ENCODE assay signal across 11 mouse cellular contexts in genomic region chr7:142025926-142026325, GRCm38 (mm10). TPM values are rescaled to one million over a fixed set of nuclear protein-coding genes. Genes with fewer than 3 reads are reported as not detected.
DNase-seq lines count a peak whose midpoint lies in the region; ATAC-seq lines count a peak whose summit lies in the region.
"Had no signal": no experiment of that assay in that cellular context is flagged by ENCODE, and none has a peak within 500 bp of the region (broad histone marks: within the 10 kb centered on the region; RNA-seq: fewer than 3 reads in every experiment).

No protein-coding gene starts in this region.

- no peak overlapping the region for H3K4me2 ChIP-seq in heart, embryonic 16.5 days (ENCODE audit: low read depth, low read length)
- H3K4me2 ChIP-seq in embryonic facial prominence, embryonic 14.5 days (ENCODE audit: low read depth, low read length), result no peak overlapping the region
- H3K4me2 ChIP-seq: neural tube, embryonic 12.5 days had no signal

- H3K4me3 ChIP-seq in heart, embryonic 16.5 days (ENCODE audit: low read length), result no peak overlapping the region
- H3K4me3 ChIP-seq in embryonic facial prominence, embryonic 14.5 days (ENCODE audit: low read depth, low read length), result no peak overlapping the region
- H3K4me3 ChIP-seq: megakaryocyte, embryonic 14.5 days; neural tube, embryonic 12.5 days had no signal

- peak overlapping the region; percentile 24; the same call in 1 of the 2 replicates for H3K9ac ChIP-seq in heart, embryonic 16.5 days (ENCODE audit: low read length)
- no peak overlapping the region for H3K9ac ChIP-seq in embryonic facial prominence, embryonic 14.5 days (ENCODE audit: low read depth, low read length)
- H3K9ac ChIP-seq: neural tube, embryonic 12.5 days had no signal

- H3K9me3 ChIP-seq in heart, embryonic 16.5 days (replicated peaks; ENCODE audit: control insufficient read depth, low read length), result no peaks in the 10 kb centered on the region
- H3K9me3 ChIP-seq in embryonic facial prominence, embryonic 14.5 days (ENCODE audit: control insufficient read depth, low read length), result no peaks in the 10 kb centered on the region
- H3K9me3 ChIP-seq: megakaryocyte, embryonic 14.5 days; neural tube, embryonic 12.5 days had no signal

- H3K27me3 ChIP-seq in heart, embryonic 16.5 days (ENCODE audit: control insufficient read depth, insufficient read depth, low read length), result no peaks in the 10 kb centered on the region
- no peaks in the 10 kb centered on the region for H3K27me3 ChIP-seq in embryonic facial prominence, embryonic 14.5 days (replicated peaks; ENCODE audit: control insufficient read depth, insufficient read depth, low read length)
- H3K27me3 ChIP-seq: megakaryocyte, embryonic 14.5 days; neural tube, embryonic 12.5 days had no signal

- 62% methylated on average over 4 of the region's 4 CpGs for WGBS in heart, embryonic 16.5 days
- 74% methylated on average over 4 of the region's 4 CpGs for WGBS in embryonic facial prominence, embryonic 14.5 days

- H3K36me3 ChIP-seq in heart, embryonic 16.5 days (ENCODE audit: control insufficient read depth, insufficient read depth), result no peaks in the 10 kb centered on the region
- H3K36me3 ChIP-seq in embryonic facial prominence, embryonic 14.5 days (ENCODE audit: control insufficient read depth, insufficient read depth, low read length), result no peaks in the 10 kb centered on the region
- H3K36me3 ChIP-seq: neural tube, embryonic 12.5 days had no signal

- H3K27ac ChIP-seq in heart, embryonic 16.5 days (ENCODE audit: low read length), result peak overlapping the region; percentile 41; the same call in 1 of the 2 replicates
- 0 out of 2 replicates have a peak overlapping the region, but pooled peaks have one; percentile 16 for H3K27ac ChIP-seq in embryonic facial prominence, embryonic 14.5 days (replicated peaks; ENCODE audit: low read depth, low read length)
- H3K27ac ChIP-seq: neural tube, embryonic 12.5 days had no signal

- DNase-seq in heart, postnatal 4 days, result no peak
- no peak for DNase-seq in embryonic facial prominence, embryonic 14.5 days (ENCODE audit: low spot score)
- DNase-seq in liver, result peak; percentile 71
- peak; percentile 36 for DNase-seq in lung, postnatal 14 days
- DNase-seq in left cerebral cortex, adult 8-10 months (ENCODE audit: low spot score in 2 of 2), result no peak
- DNase-seq in thymus, postnatal 10 days (ENCODE audit: low spot score in 2 of 2), result no peak
- no peak for DNase-seq in layer of hippocampus, adult 18-20 months (ENCODE audit: low spot score in 2 of 2)
- DNase-seq: thymus, postnatal 14 days had no signal

- ATAC-seq in heart, embryonic 16.5 days (replicated peaks; ENCODE audit: extremely low read depth, insufficient read depth, low FRiP score), result no peak; the same call in 1 of the 2 replicates
- peak; percentile 20; the same call in 1 of the 2 replicates for ATAC-seq in embryonic facial prominence, embryonic 14.5 days (ENCODE audit: low read depth)

- H3K4me1 ChIP-seq in heart, embryonic 16.5 days (ENCODE audit: control insufficient read depth, insufficient read depth, low read length), result peaks cover 21% of the 10 kb centered on the region
- H3K4me1 ChIP-seq in embryonic facial prominence, embryonic 14.5 days (ENCODE audit: control insufficient read depth, insufficient read depth, low read length), result peaks cover 9% of the 10 kb centered on the region

RNA-seq across cellular contexts. Expression of gene Mob2, which starts 34.9 kb away (rescaled TPM):
- polyA plus RNA-seq in heart, embryonic 16.5 days (2015; fragmentation: Nextera tagmentation; extraction: Ambion mirVana), result 54.3 and 56.3 TPM in 2 replicates
- total RNA-seq in heart, postnatal 4 days (2021), result 10 to 100 TPM; 33.4 to 33.6 TPM
- polyA plus RNA-seq in embryonic facial prominence, embryonic 14.5 days (2014; fragmentation: Nextera tagmentation; extraction: Ambion mirVana), result 65.8 and 68.4 TPM in 2 replicates
- 10 to 100 TPM; 32.6 to 34.9 (median 33.7) TPM for total RNA-seq in left cerebral cortex, adult 8-10 months (2022)
- total RNA-seq in layer of hippocampus, adult 18-20 months (2021), result 10 to 100 TPM; 29.0 to 32.0 TPM

Comparison
In these comparisons a context has a peak if more than half of its experiments do, and no peak if none do; other contexts are left out.
1. DNase-seq: peak in liver (single experiment) and lung, postnatal 14 days (single experiment); none in heart, postnatal 4 days (single experiment), embryonic facial prominence, embryonic 14.5 days (single experiment), left cerebral cortex, adult 8-10 months (0 of 2), thymus, postnatal 10 days (0 of 2) and layer of hippocampus, adult 18-20 months (0 of 2).